26 mouse cellular contexts compared by ENCODE assay signal in the genomic region with DNA sequence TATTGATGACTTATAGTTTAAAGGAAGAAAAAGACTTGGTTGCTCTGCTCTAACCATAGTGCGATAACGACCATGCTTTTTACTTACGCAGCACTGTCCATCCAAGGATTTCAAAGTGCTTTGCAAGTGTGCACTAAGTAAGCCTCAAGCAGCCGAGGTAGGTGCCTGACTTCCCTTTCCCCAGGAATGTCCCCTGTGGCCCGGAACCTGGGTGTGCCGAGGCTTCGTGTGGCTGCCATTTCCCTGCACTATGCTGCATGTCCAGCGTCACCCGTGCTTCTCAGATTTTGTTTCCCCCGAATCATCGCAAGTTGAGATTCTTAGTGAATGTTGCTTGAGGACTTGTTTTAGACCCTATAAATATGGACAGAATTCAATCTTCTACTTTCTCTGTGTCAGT.
"Had no signal": no experiment of that assay in that cellular context is flagged by ENCODE, and none has a peak within 500 bp of the region (broad histone marks: within the 10 kb centered on the region; RNA-seq: fewer than 3 reads in every experiment).

No protein-coding gene starts in this region.

- H3K4me3 ChIP-seq: embryonic facial prominence, embryonic 10.5 days; embryonic facial prominence, embryonic 12.5 days; embryonic facial prominence, embryonic 13.5 days; embryonic facial prominence, embryonic 15.5 days; erythroblast, embryonic 14.5 days; forebrain, embryonic 10.5 days; forebrain, embryonic 12.5 days; forebrain, embryonic 13.5 days; forebrain, embryonic 15.5 days; gastrocnemius, adult 2 months; heart, adult 2 months had no signal

- H3K4me1 ChIP-seq: forebrain, embryonic 13.5 days; forebrain, embryonic 15.5 days had no signal

- DNase-seq: cerebellum, adult 2 months; cerebellum, adult 8-10 months; cerebellum, adult 9-10 months; cerebellum, adult 9-11 months; cerebellum, postnatal 10 days; cerebellum, postnatal 14 days; cerebellum, postnatal 25 days; cerebellum, postnatal 36 days; embryo, embryonic 11 days; forebrain, postnatal 0 days; gastrocnemius, adult 2 months; gastrocnemius, postnatal 10 days; gastrocnemius, postnatal 14 days; gastrocnemius, postnatal 25 days; gastrocnemius, postnatal 36 days; heart, adult 18-20 months; heart, adult 2 months had no signal

- H3K27ac ChIP-seq: embryonic facial prominence, embryonic 10.5 days; embryonic facial prominence, embryonic 12.5 days; embryonic facial prominence, embryonic 13.5 days; embryonic facial prominence, embryonic 15.5 days; forebrain, embryonic 10.5 days; forebrain, embryonic 12.5 days; forebrain, embryonic 13.5 days; forebrain, embryonic 15.5 days; gastrocnemius, adult 2 months; heart, adult 2 months had no signal

- H3K27me3 ChIP-seq: embryonic facial prominence, embryonic 12.5 days; embryonic facial prominence, embryonic 13.5 days; embryonic facial prominence, embryonic 15.5 days; forebrain, embryonic 12.5 days; forebrain, embryonic 13.5 days; forebrain, embryonic 15.5 days had no signal
